Mouse (Mus musculus): ENCODE results near the gene Tmem56.

DNA sequence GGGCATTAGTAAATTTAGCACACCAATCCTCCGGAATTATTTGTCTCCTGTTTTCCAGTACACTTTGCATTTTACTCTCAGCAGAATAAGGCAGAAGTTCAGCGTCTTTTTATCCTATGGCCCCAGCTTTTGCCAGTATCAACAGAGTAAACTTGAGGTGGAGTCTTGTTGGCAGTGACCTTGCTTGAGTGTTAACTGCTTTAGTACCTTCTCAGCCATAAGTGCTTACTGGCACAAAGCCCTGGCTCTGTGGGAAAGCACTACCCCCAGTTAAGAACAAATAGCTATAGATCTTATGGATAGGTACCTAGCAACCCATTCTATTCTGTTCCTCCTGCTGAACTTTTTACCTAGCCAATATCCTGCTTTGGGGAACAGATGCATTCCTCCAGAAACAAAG lies 93.7 kb downstream of the Tmem56 start:
- TF ChIP-seq POLR2A (IDR thresholded peaks at IDR 0.05; ENCODE audit: control insufficient read depth in 1 of 2, insufficient read depth in 1 of 2, low read depth in 1 of 2, low read length in 2 of 2, poor library complexity in 1 of 2) (no peak), MYC (IDR thresholded peaks at IDR 0.05; ENCODE audit: low read depth, low read length) (no peak), CTCF (IDR thresholded peaks at IDR 0.05 in 2 of 3, conservative IDR thresholded peaks at IDR 0.05 in 1 of 3; ENCODE audit: control insufficient read depth in 1 of 3, insufficient read depth in 1 of 3, low read depth in 2 of 3, low read length in 3 of 3, poor library complexity in 1 of 3, severe bottlenecking in 1 of 3) (no peak), TCF12 (IDR thresholded peaks at IDR 0.05; ENCODE audit: low read depth, low read length) (no peak), RAD21 (IDR thresholded peaks at IDR 0.05; ENCODE audit: low read depth, low read length) (no peak), E2F4 (IDR thresholded peaks at IDR 0.05; ENCODE audit: borderline replicate concordance, low read depth, low read length) (no peak), MYB (IDR thresholded peaks at IDR 0.05; ENCODE audit: low read depth, low read length) (no peak), EP300 (IDR thresholded peaks at IDR 0.05; ENCODE audit: low read depth in 1 of 2, low read length in 2 of 2) (no peak), TBP (IDR thresholded peaks at IDR 0.05; ENCODE audit: low read depth, low read length) (no peak), ETS1 (IDR thresholded peaks at IDR 0.05; ENCODE audit: low read depth, low read length) (no peak), MAZ (IDR thresholded peaks at IDR 0.05; ENCODE audit: low read depth, low read length) (no peak)
